Mouse (Mus musculus) lung, postnatal 0 days (tissue): ENCODE results near the gene Pgpep1l.

ENCODE experiments used
- CTCF ChIP-seq: IDR thresholded peaks from 2 replicates; pipeline ENCODE4 v1.5.1; 2016; ENCODE audit warnings: antibody characterized with exemption, mild to moderate bottlenecking
- EP300 ChIP-seq: IDR thresholded peaks from 2 replicates; pipeline ENCODE4 v1.6.1; 2016; ENCODE audit warnings: antibody characterized with exemption, mild to moderate bottlenecking, control low read depth

GRCm38 (mm10) chr7:68286526-68287481, 22.8 kb upstream of the Pgpep1l start:
- TF ChIP-seq CTCF (no peak), EP300 (no peak)
